Mouse (Mus musculus) heart, embryonic 14.5 days (tissue): Measurements from ENCODE around the gene Rflnb. TPM values are rescaled to one million over a fixed set of nuclear protein-coding genes. Genes with fewer than 3 reads are reported as not detected.

Experiments
- ATAC-seq: fragments of 200-750 bp; cut with Nextera tagmentation; 2 replicates; pipeline ENCODE4 v1.8.0; 2017; ENCODE audit warnings: low read depth, moderate TSS enrichment; ENCODE audit not compliant: insufficient number of reproducible peaks, insufficient read depth, low FRiP score
- H3K27ac ChIP-seq, 2 experiments: fragments of 200-500 bp in 1 of 2; fragments of 300-500 bp in 1 of 2; sonication (generic) in 1 of 2; replicated peaks in 1 of 2; 2 replicates each; pipeline ENCODE4 v1.5.1; 2012 to 2014; ENCODE audit warnings: low read depth in 2 of 2, low read length in 2 of 2, control low read depth in 1 of 2, mild to moderate bottlenecking in 1 of 2, mixed read lengths in 1 of 2; ENCODE audit not compliant: control insufficient read depth in 1 of 2, insufficient read depth in 1 of 2
- H3K27me3 ChIP-seq: fragments of 300-500 bp; sonication (generic); 2 replicates; pipeline ENCODE4 v1.6.1; 2014; ENCODE audit warnings: mild to moderate bottlenecking, low read length, control low read depth; ENCODE audit not compliant: control insufficient read depth, insufficient read depth
- H3K36me3 ChIP-seq: fragments of 300-500 bp; sonication (generic); 2 replicates; pipeline ENCODE4 v1.6.1; 2014; ENCODE audit warnings: mild to moderate bottlenecking, control low read depth, low read length, mixed read lengths; ENCODE audit not compliant: control insufficient read depth, insufficient read depth
- H3K4me1 ChIP-seq, 2 experiments: fragments of 200-500 bp in 1 of 2; fragments of 300-500 bp in 1 of 2; sonication (generic) in 1 of 2; 2 replicates each; pipeline ENCODE4 v1.6.1; 2012 to 2014; ENCODE audit warnings: low read length in 2 of 2, control low read depth in 1 of 2, mixed read lengths in 1 of 2; ENCODE audit not compliant: control insufficient read depth in 2 of 2, insufficient read depth in 2 of 2
- H3K4me2 ChIP-seq: fragments of 300-500 bp; sonication (generic); 2 replicates; pipeline ENCODE4 v1.6.1; 2014; ENCODE audit warnings: mild to moderate bottlenecking, low read length
- H3K4me3 ChIP-seq, 2 experiments: fragments of 200-500 bp in 1 of 2; fragments of 300-500 bp in 1 of 2; sonication (generic) in 1 of 2; 2 replicates each; pipeline ENCODE4 v1.5.1; 2012 to 2014; ENCODE audit warnings: low read length in 2 of 2, mild to moderate bottlenecking in 2 of 2, control low read depth in 1 of 2, low read depth in 1 of 2, moderate library complexity in 1 of 2; ENCODE audit not compliant: control insufficient read depth in 1 of 2, insufficient read depth in 1 of 2
- H3K9ac ChIP-seq: fragments of 300-500 bp; sonication (generic); 2 replicates; pipeline ENCODE4 v1.6.1; 2014; ENCODE audit warnings: mild to moderate bottlenecking, low read length
- H3K9me3 ChIP-seq: fragments of 300-500 bp; sonication (generic); 2 replicates; pipeline ENCODE4 v1.6.1; 2016; ENCODE audit warnings: low read length, control low read depth; ENCODE audit not compliant: control insufficient read depth
- WGBS: fragments of 180-500 bp; shearing (Covaris S2); extraction: QIAGEN DNeasy Blood & Tissue Kit; methylation state at CpG from one replicate; pipeline ENCODE4 v1.1.7; 2014; 5-methylcytosine and 5-hydroxymethylcytosine counted together
- polyA plus RNA-seq: library from polyadenylated mRNA; unstranded; fragments of >200 nt; fragmentation: Nextera tagmentation; extraction: Ambion mirVana; gene quantifications from 2 replicates; pipeline ENCODE4 v1.2.1, GENCODE M21; 2014

Gene Rflnb
- polyA plus RNA-seq, 1 experiment from 2014 or later = 11.5 TPM

DNA sequence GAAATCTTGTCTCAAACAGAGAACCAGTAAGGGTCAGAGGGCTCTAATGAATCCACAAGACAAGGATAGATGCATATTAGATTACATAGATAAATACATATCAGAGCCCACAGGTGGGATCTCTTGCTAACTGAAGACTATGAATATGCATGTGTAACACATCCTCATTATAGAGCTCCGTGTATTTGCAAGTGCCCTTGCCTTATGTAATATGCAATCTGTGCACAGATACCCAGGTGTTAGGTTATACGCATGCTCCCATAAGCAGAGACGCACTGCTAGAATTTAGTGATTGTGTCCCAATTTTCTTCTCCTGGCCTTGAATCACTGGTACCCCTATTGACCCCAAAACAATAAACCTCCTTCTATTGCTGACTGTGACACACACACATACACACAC is 55.4 kb downstream of the Rflnb start:
- WGBS = 80% methylated on average over 3 of the region's 3 CpGs
- Histone ChIP-seq H3K4me3 (no peak overlapping the region), H3K9ac (no peak overlapping the region), H3K9me3 (peaks cover 4% of the 10 kb centered on the region; the same call in 1 of the 2 replicates), H3K27me3 (peaks cover 4% of the 10 kb centered on the region; the same call in 1 of the 2 replicates), H3K4me1 (peaks cover 0 to under 1% of the 10 kb centered on the region in 2 experiments; a peak in 1 of 4 replicates), H3K36me3 (no peaks in the 10 kb centered on the region), H3K27ac (no peak overlapping the region), H3K4me2 (no peak overlapping the region)
- ATAC-seq = no peak

DNA sequence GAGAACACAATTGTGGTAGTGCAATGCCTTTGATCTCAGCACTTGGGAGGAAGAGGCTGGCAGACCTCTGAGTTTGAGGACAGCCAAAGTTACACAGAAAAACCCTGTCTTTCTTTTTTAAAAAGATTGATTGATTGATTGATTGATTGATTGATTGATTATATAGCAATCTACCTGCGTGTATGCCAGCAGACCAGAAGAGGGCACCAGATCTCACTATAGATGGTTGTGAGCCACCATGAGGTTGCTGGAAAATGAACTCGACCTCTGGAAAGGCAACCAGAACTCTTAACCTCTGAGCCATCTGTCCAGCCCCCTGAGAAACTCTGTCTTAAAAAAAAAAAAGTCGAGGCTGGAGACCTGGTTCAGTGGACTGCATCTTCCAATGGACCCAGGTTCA is 57.0 kb downstream of the Rflnb start:
- H3K27ac ChIP-seq = no peak overlapping the region
- ATAC-seq = no peak
- peaks cover 0 to 10% of the 10 kb centered on the region in 2 experiments; a peak in 2 of 4 replicates for H3K4me1 ChIP-seq
- H3K4me3 ChIP-seq = no peak overlapping the region
- 30% methylated on average over 3 of the region's 3 CpGs for WGBS
- peaks cover 4% of the 10 kb centered on the region; the same call in 1 of the 2 replicates for H3K9me3 ChIP-seq
- H3K27me3 ChIP-seq = peaks cover 4% of the 10 kb centered on the region; the same call in 1 of the 2 replicates
- H3K4me2 ChIP-seq = no peak overlapping the region
- H3K36me3 ChIP-seq = no peaks in the 10 kb centered on the region
- H3K9ac ChIP-seq = no peak overlapping the region

Other genes starting within 250 kb of the Rflnb start
- gene Doc2b, start 231.7 kb downstream of the Rflnb start, polyA plus RNA-seq = 0.09 and 0.22 TPM in 2 replicates
- 5.6 and 7.3 TPM in 2 replicates for gene Rph3al, start 89.4 kb downstream of the Rflnb start, polyA plus RNA-seq
- gene 1700016K19Rik, start 27.9 kb downstream of the Rflnb start, polyA plus RNA-seq = 0.22 TPM in 1 of 2 replicates, not detected in the other
- gene Vps53, start 151.9 kb upstream of the Rflnb start, polyA plus RNA-seq = 31.5 and 32.5 TPM in 2 replicates
- 22.4 and 23.1 TPM in 2 replicates for gene Fam57a, start 151.9 kb upstream of the Rflnb start, polyA plus RNA-seq
- gene Dbil5, start 189.8 kb upstream of the Rflnb start, polyA plus RNA-seq = 1.0 and 2.1 TPM in 2 replicates
- gene Gemin4, start 189.9 kb upstream of the Rflnb start, polyA plus RNA-seq = 18.8 and 23.0 TPM in 2 replicates
- gene Mrm3, start 215.9 kb upstream of the Rflnb start, polyA plus RNA-seq = 21.8 and 23.2 TPM in 2 replicates
- 135 and 138 TPM in 2 replicates for gene Glod4, start 215.9 kb upstream of the Rflnb start, polyA plus RNA-seq